Mouse (Mus musculus) embryonic fibroblast, embryonic 13.5 days (primary cell): ENCODE measurements around the gene Steap3. TPM values are rescaled to one million over a fixed set of nuclear protein-coding genes. Genes with fewer than 3 reads are reported as not detected.

ENCODE experiments used
- H3K27ac ChIP-seq: 2 replicates; pipeline ENCODE4 v1.5.1; 2012; ENCODE audit warnings: low read length, control low read depth, inconsistent platforms; ENCODE audit not compliant: insufficient read depth
- H3K4me1 ChIP-seq: 2 replicates; pipeline ENCODE4 v1.6.1; 2011; ENCODE audit warnings: low read length; ENCODE audit not compliant: control insufficient read depth, insufficient read depth
- H3K4me3 ChIP-seq: 2 replicates; pipeline ENCODE4 v1.5.1; 2011; ENCODE audit warnings: mild to moderate bottlenecking, control low read depth, low read length; ENCODE audit not compliant: insufficient read depth
- CTCF ChIP-seq: IDR thresholded peaks from 2 replicates; pipeline ENCODE4 v1.5.1; 2011; ENCODE audit warnings: mild to moderate bottlenecking, control low read depth, low read length, moderate library complexity, borderline replicate concordance; ENCODE audit not compliant: insufficient read depth
- POLR2A ChIP-seq: IDR thresholded peaks from 2 replicates; pipeline ENCODE4 v1.6.1; 2011; ENCODE audit warnings: low read depth, mild to moderate bottlenecking, control low read depth, low read length, moderate library complexity
- polyA plus RNA-seq: library from polyadenylated mRNA; stranded (reverse); fragments of >200 nt; gene quantifications from 2 replicates; pipeline ENCODE4 v1.2.4, GENCODE M21; 2011; ENCODE audit warnings: low read depth; ENCODE audit not compliant: missing spikeins, insufficient read length

The Steap3 gene
- polyA plus RNA-seq, 1 experiment, result 23.2 TPM

GRCm38 (mm10) chr1:120193586-120193985 is 78.9 kb downstream of the Steap3 start:
- no peak for TF ChIP-seq POLR2A
- TF ChIP-seq CTCF, result no peak

DNA sequence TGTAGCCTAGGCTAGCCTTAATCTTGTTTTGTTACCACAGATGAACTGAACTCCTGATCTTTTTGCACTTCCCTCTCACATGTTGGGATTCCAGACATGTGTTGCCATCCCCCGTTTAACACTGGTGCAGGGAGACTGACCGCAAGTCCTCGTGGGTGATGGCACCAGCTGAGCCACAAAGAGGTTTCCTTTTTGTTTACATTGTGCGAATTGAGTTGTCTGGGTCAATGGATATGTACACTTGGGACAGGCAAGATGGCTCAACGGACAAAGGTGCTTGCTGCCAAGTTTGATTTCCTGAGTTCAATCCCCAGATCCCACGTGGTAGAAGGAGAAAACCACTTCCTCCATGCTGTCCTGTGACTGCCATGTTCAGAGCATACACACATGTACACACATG is 80.2 kb downstream of the Steap3 start:
- TF ChIP-seq CTCF (no peak), POLR2A (no peak)
- no peaks in the 10 kb centered on the region for H3K4me1 ChIP-seq
- no peak overlapping the region for H3K4me3 ChIP-seq
- H3K27ac ChIP-seq, result no peak overlapping the region

More at GRCm38 (mm10) chr1:120193586-120193985, 78.9 kb downstream of the Steap3 start:
- Histone ChIP-seq H3K27ac (no peak overlapping the region), H3K4me3 (no peak overlapping the region), H3K4me1 (no peaks in the 10 kb centered on the region)

DNA sequence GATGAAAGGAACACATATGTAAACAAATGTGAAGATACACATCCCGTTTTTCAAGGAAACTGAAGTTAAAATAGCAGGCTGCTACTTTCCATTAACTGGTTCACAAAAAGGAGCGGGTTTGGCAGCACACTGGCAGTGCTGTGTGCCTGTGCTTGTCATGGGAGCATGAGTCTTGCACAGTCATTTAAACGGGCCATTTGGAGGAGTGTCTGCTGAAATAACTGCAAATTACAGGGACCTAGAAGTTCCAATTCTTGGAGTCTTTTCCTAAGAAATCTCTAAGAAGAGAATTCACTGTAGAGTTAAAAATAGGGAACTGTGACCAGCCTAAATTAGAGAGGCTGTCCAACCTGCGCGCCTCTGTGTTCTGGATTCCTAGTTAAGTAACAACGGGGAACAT is 81.6 kb downstream of the Steap3 start:
- H3K27ac ChIP-seq, result no peak overlapping the region
- H3K4me1 ChIP-seq, result no peaks in the 10 kb centered on the region
- no peak for TF ChIP-seq CTCF
- TF ChIP-seq POLR2A, result no peak
- H3K4me3 ChIP-seq, result no peak overlapping the region

- TF ChIP-seq CTCF, result no peak
- TF ChIP-seq POLR2A, result no peak
- no peak overlapping the region for H3K27ac ChIP-seq
- no peak overlapping the region for H3K4me3 ChIP-seq
- no peaks in the 10 kb centered on the region for H3K4me1 ChIP-seq
These were observed 82.2 kb downstream of the Steap3 start for GRCm38 (mm10) chr1:120190300-120190699.

- TF ChIP-seq POLR2A, result no peak
- TF ChIP-seq CTCF, result no peak
- Histone ChIP-seq H3K4me3 (no peak overlapping the region), H3K4me1 (no peaks in the 10 kb centered on the region), H3K27ac (no peak overlapping the region)
These were observed 83.3 kb downstream of the Steap3 start for GRCm38 (mm10) chr1:120189206-120189605.

GRCm38 (mm10) chr1:120187059-120187458 is 85.4 kb downstream of the Steap3 start:
- Histone ChIP-seq H3K4me3 (no peak overlapping the region), H3K4me1 (no peaks in the 10 kb centered on the region), H3K27ac (no peak overlapping the region)
- TF ChIP-seq POLR2A, result no peak
- no peak for TF ChIP-seq CTCF

GRCm38 (mm10) chr1:120186655-120187054 is 85.8 kb downstream of the Steap3 start:
- Histone ChIP-seq H3K4me3 (no peak overlapping the region), H3K27ac (no peak overlapping the region), H3K4me1 (no peaks in the 10 kb centered on the region)
- TF ChIP-seq POLR2A, result no peak
- TF ChIP-seq CTCF, result no peak

GRCm38 (mm10) chr1:120186204-120186603 is 86.3 kb downstream of the Steap3 start:
- Histone ChIP-seq H3K27ac (no peak overlapping the region), H3K4me3 (no peak overlapping the region), H3K4me1 (no peaks in the 10 kb centered on the region)
- TF ChIP-seq POLR2A, result no peak
- TF ChIP-seq CTCF, result no peak

- no peak overlapping the region for H3K4me3 ChIP-seq
- TF ChIP-seq POLR2A, result no peak
- no peak for TF ChIP-seq CTCF
- no peaks in the 10 kb centered on the region for H3K4me1 ChIP-seq
- H3K27ac ChIP-seq, result no peak overlapping the region
These were observed 95.4 kb downstream of the Steap3 start for GRCm38 (mm10) chr1:120177141-120177540.

- TF ChIP-seq POLR2A (no peak), CTCF (no peak)
- no peak overlapping the region for H3K27ac ChIP-seq
- H3K4me3 ChIP-seq, result no peak overlapping the region
- H3K4me1 ChIP-seq, result no peaks in the 10 kb centered on the region
These were observed 96.2 kb downstream of the Steap3 start for GRCm38 (mm10) chr1:120176313-120176712.

DNA sequence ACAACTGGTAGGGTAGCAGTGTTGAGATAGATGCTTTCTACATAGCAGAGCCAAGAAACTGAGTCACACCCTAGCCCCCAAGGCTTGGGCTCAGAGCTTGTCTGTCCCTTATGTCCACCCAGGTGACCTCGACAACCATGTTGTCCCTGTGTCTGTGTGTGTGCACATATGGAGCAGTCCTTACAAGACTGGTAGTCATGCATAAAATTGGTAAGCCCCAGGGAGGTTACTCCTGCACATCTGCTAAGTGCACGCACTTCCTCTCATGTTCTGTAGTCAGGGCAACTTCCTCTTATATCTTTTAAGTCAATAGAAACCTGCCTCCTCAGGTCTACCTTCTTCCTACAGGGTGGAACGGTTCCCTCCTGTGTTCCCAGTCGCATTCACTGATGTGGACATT is 97.5 kb downstream of the Steap3 start:
- no peak for TF ChIP-seq POLR2A
- TF ChIP-seq CTCF, result no peak
- no peak overlapping the region for H3K4me3 ChIP-seq
- H3K27ac ChIP-seq, result no peak overlapping the region
- H3K4me1 ChIP-seq, result no peaks in the 10 kb centered on the region
